Mouse (Mus musculus): ENCODE data around the gene Bnc1. TPM values are rescaled to one million over a fixed set of nuclear protein-coding genes. Genes with fewer than 3 reads are reported as not detected.

Gene Bnc1
- 1.7 and 1.8 TPM in 2 replicates for polyA plus RNA-seq (2015; fragmentation: Nextera tagmentation; extraction: Ambion mirVana)

DNA sequence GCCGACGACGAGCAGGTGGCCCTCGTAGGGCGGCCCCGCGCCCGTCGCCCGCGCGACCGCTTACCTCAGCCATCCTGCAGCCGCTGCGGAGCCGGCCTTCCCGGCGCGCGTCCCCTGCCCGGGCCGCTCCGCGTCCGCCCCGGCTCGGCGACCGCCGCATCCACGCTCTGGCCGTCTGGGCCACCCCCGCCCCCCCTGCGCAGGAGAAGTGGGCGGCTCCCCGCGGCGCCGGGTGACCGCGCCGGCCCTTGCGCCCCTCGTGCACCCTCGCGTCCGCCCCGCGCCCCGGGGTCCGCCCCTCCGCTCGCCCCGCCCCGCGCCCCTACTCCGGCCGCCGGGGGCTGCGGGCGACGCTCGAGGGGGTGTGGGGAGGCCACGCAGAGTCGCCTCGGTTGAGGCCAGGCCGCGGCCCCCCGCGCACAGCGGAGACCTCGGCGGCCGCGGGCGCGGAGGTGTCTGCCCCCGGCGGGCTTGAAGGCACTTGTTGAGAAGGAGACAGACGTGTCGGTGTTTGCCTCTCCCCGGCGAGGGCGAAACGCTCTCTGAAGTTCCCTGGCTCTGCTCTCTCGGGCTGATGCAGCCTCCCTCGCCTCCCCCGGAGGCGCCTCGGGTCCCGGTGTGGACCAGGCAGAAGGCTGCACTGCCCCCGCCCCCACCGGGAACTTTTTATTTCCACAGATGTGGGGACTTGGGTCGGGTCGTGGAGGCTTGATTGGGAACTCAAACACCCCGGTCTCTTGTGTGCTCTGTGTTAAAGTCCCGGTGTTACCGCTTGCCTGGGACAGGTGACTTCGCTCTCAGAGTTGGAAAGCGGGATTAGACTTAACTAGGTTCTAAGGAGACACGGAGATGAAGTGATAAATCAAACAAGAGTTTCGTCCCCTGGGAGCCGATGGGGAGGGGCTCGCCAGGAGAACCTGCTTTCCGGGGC, at the start of gene Bnc1:
Gene Bnc1 (minus strand): TSS at position 162 of the 931 bp plus-strand sequence.

DNA sequence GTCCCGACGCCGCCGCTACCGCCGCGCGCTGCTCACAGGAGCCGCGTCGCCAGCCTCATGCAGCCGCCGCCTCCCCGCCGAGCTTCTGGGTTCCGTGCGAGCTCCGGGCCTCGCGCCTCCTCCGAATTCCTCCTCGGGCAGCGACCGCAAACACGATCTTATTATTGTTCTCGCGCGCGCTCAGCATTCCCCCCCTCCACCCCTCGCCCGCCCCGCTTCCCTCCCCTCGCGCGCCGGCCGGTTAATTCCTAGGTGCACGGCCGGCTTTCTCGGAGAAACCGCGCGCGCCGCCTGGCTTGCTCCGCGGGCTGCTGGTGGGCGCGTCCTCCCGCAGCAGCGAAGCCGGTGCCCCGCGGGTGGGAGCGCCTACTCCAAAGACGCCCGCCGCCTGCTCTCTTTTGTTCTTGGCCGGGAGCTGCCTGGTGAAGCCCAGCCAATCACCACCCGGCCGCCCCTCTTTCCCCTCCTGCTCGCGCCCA, 57.8 kb downstream of the Bnc1 start, which contains the start of gene Hdgfl3:
Gene Hdgfl3 (minus strand): TSS at position 207 of the 479 bp plus-strand sequence.

Other genes starting within 250 kb of the Bnc1 start
- 95.3 TPM in 2 replicates for gene Ramac, start 229.4 kb downstream of the Bnc1 start, polyA plus RNA-seq (2015; fragmentation: Nextera tagmentation; extraction: Ambion mirVana)
- 33.2 and 33.7 TPM in 2 replicates for gene 3110040N11Rik, start 202.8 kb downstream of the Bnc1 start, polyA plus RNA-seq (2015; fragmentation: Nextera tagmentation; extraction: Ambion mirVana)
- 32.3 and 37.3 TPM in 2 replicates for gene Btbd1, start 162.9 kb downstream of the Bnc1 start, polyA plus RNA-seq (2015; fragmentation: Nextera tagmentation; extraction: Ambion mirVana)
- not detected in 2 replicates for gene Gm10160, start 136.5 kb downstream of the Bnc1 start, polyA plus RNA-seq (2015; fragmentation: Nextera tagmentation; extraction: Ambion mirVana)
- 15.3 and 22.4 TPM in 2 replicates for gene Tm6sf1, start 133.3 kb downstream of the Bnc1 start, polyA plus RNA-seq (2015; fragmentation: Nextera tagmentation; extraction: Ambion mirVana)
- 4.1 and 4.9 TPM in 2 replicates for gene Hdgfl3, start 57.8 kb downstream of the Bnc1 start, polyA plus RNA-seq (2015; fragmentation: Nextera tagmentation; extraction: Ambion mirVana)
- 1.3 and 1.6 TPM in 2 replicates for gene Sh3gl3, start 181.5 kb upstream of the Bnc1 start, polyA plus RNA-seq (2015; fragmentation: Nextera tagmentation; extraction: Ambion mirVana)